Mouse (Mus musculus) heart, adult 2 months (tissue): ENCODE measurements at regions not wholly inside any gene's neighbourhood (a gene's known extent, or its start where the extent isn't known, plus 50 kb on each side); places are given as distances from the start of the nearest gene placed in this dataset.

Source experiments
- DNase-seq, 2 experiments: peaks; one replicate each; pipeline ENCODE4 v3.0.0; 2021
- H3K27ac ChIP-seq: fragments of 200-600 bp; 2 replicates; pipeline ENCODE4 v1.8.1; 2022
- H3K27me3 ChIP-seq: fragments of 200-500 bp; 2 replicates; pipeline ENCODE4 v1.6.1; 2012; ENCODE audit warnings: mild to moderate bottlenecking, low read length, inconsistent platforms, mixed read lengths; ENCODE audit not compliant: control insufficient read depth, insufficient read depth
- H3K36me3 ChIP-seq: fragments of 200-500 bp; 2 replicates; pipeline ENCODE4 v1.6.1; 2012; ENCODE audit warnings: low read length, inconsistent platforms; ENCODE audit not compliant: control insufficient read depth, insufficient read depth
- H3K4me1 ChIP-seq: fragments of 200-500 bp; 2 replicates; pipeline ENCODE4 v1.6.1; 2011; ENCODE audit warnings: low read length; ENCODE audit not compliant: control insufficient read depth, insufficient read depth
- H3K4me3 ChIP-seq: fragments of 200-600 bp; 2 replicates; pipeline ENCODE4 v1.8.1; 2022
- H3K79me2 ChIP-seq: fragments of 200-500 bp; replicated peaks from 2 replicates; pipeline ENCODE4 v1.6.1; 2012; ENCODE audit warnings: mild to moderate bottlenecking, inconsistent platforms, low read length, moderate library complexity, mixed read lengths; ENCODE audit not compliant: control insufficient read depth, insufficient read depth
- H3K9ac ChIP-seq: fragments of 200-500 bp; 2 replicates; pipeline ENCODE4 v1.6.1; 2012; ENCODE audit warnings: low read depth, mild to moderate bottlenecking, control low read depth, inconsistent platforms, low read length, mixed read lengths
- CTCF ChIP-seq: fragments of 200-600 bp; IDR thresholded peaks from 2 replicates; pipeline ENCODE4 v1.8.1; 2022; ENCODE audit warnings: antibody characterized with exemption, mild to moderate bottlenecking, moderate library complexity
- EP300 ChIP-seq: fragments of 200-500 bp; IDR thresholded peaks from 2 replicates; pipeline ENCODE4 v1.6.1; 2011; ENCODE audit warnings: low read depth, low read length, control low read depth; ENCODE audit not compliant: insufficient read depth
- POLR2A ChIP-seq: fragments of 200-500 bp; IDR thresholded peaks from 2 replicates; pipeline ENCODE4 v1.6.1; 2011; ENCODE audit warnings: mild to moderate bottlenecking, low read depth, low read length, control low read depth; ENCODE audit not compliant: insufficient read depth
- WGBS: fragments of 180-500 bp; shearing (Covaris S2); methylation state at CpG from one replicate; pipeline ENCODE4 v1.1.7; 2018; 5-methylcytosine and 5-hydroxymethylcytosine counted together
- intact Hi-C: fragments of 180-260 bp; cut with DNase I; formaldehyde crosslinking; loops from one replicate; pipeline ENCODE4 v1.15.1; 2025

DNA sequence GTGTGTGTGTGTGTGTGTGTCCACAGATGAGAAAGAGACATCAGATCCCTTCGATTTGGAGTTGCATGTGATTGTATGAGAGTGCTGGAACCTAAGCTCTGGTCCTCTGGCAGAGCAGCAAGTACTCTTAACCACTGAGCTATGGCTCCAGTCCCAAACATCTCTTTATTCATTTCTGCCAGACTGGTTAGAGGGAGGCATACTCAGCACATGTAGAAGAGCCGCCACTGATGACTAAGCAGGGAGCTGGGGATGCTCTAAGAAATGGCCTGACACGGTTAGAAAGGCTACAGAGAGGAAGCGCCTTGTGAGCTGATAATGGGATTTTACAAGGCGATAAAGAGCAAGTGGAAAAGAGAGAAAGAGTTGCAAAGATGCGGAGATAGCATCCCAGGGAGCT, 287.3 kb upstream of the Castor2 start:
- no peaks in the 10 kb centered on the region for H3K4me1 ChIP-seq
- TF ChIP-seq CTCF (no peak), EP300 (no peak), POLR2A (no peak)
- H3K4me3 ChIP-seq, result no peak overlapping the region
- intact Hi-C loops, result no loop called here
- DNase-seq, result no peak
- H3K9ac ChIP-seq, result no peak overlapping the region
- H3K27me3 ChIP-seq, result no peaks in the 10 kb centered on the region
- WGBS, result 36% methylated on average over 6 of the region's 6 CpGs
- H3K79me2 ChIP-seq, result no peaks in the 10 kb centered on the region
- H3K27ac ChIP-seq, result no peak overlapping the region
- H3K36me3 ChIP-seq, result no peaks in the 10 kb centered on the region

DNA sequence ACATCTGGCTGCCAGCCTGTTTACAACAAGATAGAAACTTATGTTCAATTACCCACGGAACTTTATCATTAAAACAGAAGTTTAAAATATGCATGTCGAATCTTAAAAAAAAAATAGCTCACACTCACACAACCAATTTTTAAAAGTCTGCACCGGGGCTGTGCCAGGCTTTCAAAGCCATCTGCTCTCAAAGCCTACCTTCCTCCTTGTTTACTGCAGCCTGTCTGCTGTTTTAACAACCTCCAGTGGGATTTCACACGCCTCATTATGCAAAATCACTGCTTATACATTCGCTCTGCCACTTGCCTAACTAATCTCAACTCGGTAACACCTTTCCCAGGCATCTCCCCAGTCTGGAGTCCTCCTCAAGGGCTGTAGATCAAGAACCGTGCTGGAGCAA, 292.6 kb upstream of the Castor2 start:
- H3K27me3 ChIP-seq, result no peaks in the 10 kb centered on the region
- intact Hi-C loops, result loop anchor here (10.0 kb wide), 2 partner anchors 198 to 258 kb away; no protein-coding TSS in a partner anchor
- DNase-seq, result no peak
- no peaks in the 10 kb centered on the region for H3K79me2 ChIP-seq
- H3K4me3 ChIP-seq, result no peak overlapping the region
- H3K36me3 ChIP-seq, result no peaks in the 10 kb centered on the region
- H3K27ac ChIP-seq, result no peak overlapping the region
- no peak for TF ChIP-seq EP300
- no peak for TF ChIP-seq POLR2A
- no peak for TF ChIP-seq CTCF
- 55% methylated on average over 7 of the region's 7 CpGs for WGBS
- H3K9ac ChIP-seq, result no peak overlapping the region
- H3K4me1 ChIP-seq, result no peaks in the 10 kb centered on the region

DNA sequence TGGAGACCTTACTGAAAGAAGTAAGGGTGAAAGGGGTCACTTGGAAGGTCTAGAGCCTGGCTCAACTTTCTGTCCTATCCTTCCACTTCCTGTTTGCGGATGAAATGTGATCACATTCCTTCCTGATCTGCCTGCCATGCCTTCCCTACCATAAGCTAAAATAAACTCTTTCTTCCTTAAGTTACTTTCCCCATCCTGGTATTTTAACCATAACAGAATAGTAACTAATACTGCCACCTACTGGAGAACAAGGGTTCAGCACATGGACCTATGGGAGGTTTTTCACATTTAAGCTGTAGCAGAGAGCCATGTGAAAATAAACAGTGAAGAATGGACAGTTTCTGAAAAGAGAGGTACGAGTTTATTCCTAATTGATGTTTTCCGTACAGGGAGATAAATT, 297.5 kb upstream of the Castor2 start:
- Histone ChIP-seq H3K27me3 (no peaks in the 10 kb centered on the region), H3K79me2 (no peaks in the 10 kb centered on the region), H3K27ac (no peak overlapping the region), H3K4me1 (no peaks in the 10 kb centered on the region), H3K9ac (no peak overlapping the region), H3K4me3 (no peak overlapping the region), H3K36me3 (no peaks in the 10 kb centered on the region)
- intact Hi-C loops, result loop anchor here (10.0 kb wide), 2 partner anchors 203 to 263 kb away; no protein-coding TSS in a partner anchor
- DNase-seq, result no peak
- 63% methylated on average over 3 of the region's 3 CpGs for WGBS
- TF ChIP-seq EP300, result no peak
- TF ChIP-seq CTCF, result peak; percentile 72

DNA sequence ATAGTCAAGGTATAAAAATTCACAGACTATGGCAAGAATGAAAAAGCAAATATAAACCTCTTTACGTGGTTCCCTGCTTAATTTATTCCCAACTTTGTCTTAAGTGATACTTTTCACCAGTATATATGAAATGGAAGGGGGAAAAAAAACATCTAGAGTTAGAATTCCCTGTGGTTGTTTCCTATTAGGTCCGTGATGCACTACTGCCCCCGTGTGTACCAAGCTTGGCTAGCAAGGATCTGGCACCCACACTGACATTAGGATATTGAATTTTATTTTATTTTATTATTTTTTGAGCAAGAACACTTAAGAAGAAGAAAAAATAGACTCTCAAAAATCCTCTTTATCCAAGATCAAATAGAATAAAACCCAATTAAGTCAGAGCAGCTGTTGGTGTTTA, 303.9 kb upstream of the Castor2 start:
- Histone ChIP-seq H3K4me3 (no peak overlapping the region), H3K4me1 (no peaks in the 10 kb centered on the region), H3K9ac (no peak overlapping the region), H3K27me3 (no peaks in the 10 kb centered on the region), H3K79me2 (no peaks in the 10 kb centered on the region), H3K36me3 (no peaks in the 10 kb centered on the region), H3K27ac (no peak overlapping the region)
- WGBS, result 33% methylated on average over 3 of the region's 3 CpGs
- intact Hi-C loops, result loop anchor here (10.0 kb wide), 1 partner anchor 1561 kb away; no protein-coding TSS in a partner anchor
- DNase-seq, result peak in 1 of 2 experiments; percentile 27
- TF ChIP-seq CTCF (peak; percentile 65), POLR2A (no peak), EP300 (no peak)

DNA sequence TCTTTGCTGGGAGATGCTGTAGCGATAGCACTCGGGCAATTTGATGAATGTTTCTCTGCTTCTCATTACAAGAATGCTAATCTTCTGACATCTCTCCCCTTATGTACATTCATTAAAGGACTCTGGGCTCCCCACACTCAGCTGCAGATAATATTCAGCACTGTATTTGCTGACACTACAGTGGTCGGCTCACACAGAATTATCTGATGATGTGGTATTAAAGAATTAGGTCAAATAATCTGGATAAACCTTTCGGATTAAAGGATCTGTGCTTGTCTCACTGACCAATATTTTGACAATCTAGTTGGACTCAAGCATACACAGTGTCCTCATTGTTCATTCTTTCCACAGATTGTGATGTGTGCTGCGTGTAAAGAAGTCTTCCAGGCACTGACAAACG, 308.8 kb upstream of the Castor2 start:
- Histone ChIP-seq H3K4me3 (no peak overlapping the region), H3K27ac (no peak overlapping the region), H3K4me1 (no peaks in the 10 kb centered on the region), H3K9ac (no peak overlapping the region), H3K27me3 (no peaks in the 10 kb centered on the region), H3K79me2 (no peaks in the 10 kb centered on the region), H3K36me3 (no peaks in the 10 kb centered on the region)
- TF ChIP-seq EP300, result no peak
- TF ChIP-seq CTCF, result no peak
- WGBS, result 58% methylated on average over 6 of the region's 6 CpGs
- DNase-seq, result no peak
- intact Hi-C loops, result loop anchor here (10.0 kb wide), 1 partner anchor 1556 kb away; no protein-coding TSS in a partner anchor

DNA sequence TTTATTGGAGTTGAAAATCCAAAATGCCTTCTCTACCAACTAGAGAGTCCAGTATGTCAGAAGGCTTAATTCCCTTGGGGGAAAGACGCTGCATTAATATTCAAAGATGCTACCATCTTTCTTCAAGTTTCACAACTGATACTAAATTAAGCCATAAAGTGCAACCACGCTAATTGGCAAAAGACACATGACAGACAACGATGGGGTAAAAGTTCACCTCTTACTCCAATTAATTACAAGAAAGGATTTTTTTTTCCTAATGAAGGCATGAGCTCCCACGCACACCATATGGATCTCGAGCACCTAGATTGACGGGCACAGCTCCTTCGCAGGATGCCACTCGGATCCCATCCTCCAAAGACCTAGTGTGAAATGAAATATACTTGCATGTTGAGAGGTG, 311.5 kb upstream of the Castor2 start:
- DNase-seq, result no peak
- TF ChIP-seq CTCF, result no peak
- no peak for TF ChIP-seq POLR2A
- no peak for TF ChIP-seq EP300
- no peaks in the 10 kb centered on the region for H3K27me3 ChIP-seq
- whole genome bisulfite sequencing, result 93% methylated on average over 8 of the region's 8 CpGs
- no peak overlapping the region for H3K4me3 ChIP-seq
- intact Hi-C loops, result no loop called here
- no peaks in the 10 kb centered on the region for H3K79me2 ChIP-seq
- H3K27ac ChIP-seq, result no peak overlapping the region
- H3K4me1 ChIP-seq, result no peaks in the 10 kb centered on the region
- H3K36me3 ChIP-seq, result no peaks in the 10 kb centered on the region
- no peak overlapping the region for H3K9ac ChIP-seq

DNA sequence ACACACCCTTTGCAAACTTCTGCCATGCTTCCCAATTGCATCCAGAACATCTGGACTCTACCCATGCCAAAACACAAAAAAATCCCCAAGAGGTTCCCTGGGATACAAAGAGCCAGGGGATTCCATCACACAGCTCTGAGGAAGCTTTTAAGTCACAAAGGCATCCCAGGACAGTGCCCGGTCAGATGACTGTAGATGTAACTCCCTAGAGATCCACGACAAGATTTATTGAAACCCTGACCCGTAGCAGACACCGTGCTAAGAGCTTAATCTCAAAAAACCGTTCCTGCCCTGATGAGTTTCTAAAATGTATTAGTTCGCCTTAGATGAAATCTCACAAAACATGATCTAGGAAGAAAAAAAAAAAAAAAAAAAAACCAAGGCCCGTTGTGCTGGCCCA, 312.0 kb upstream of the Castor2 start:
- Histone ChIP-seq H3K27me3 (no peaks in the 10 kb centered on the region), H3K4me3 (no peak overlapping the region), H3K36me3 (no peaks in the 10 kb centered on the region), H3K4me1 (no peaks in the 10 kb centered on the region), H3K9ac (no peak overlapping the region), H3K79me2 (no peaks in the 10 kb centered on the region), H3K27ac (no peak overlapping the region)
- DNase-seq, result no peak
- TF ChIP-seq EP300 (no peak), POLR2A (no peak), CTCF (no peak)
- WGBS, result 79% methylated on average over 7 of the region's 7 CpGs
- intact Hi-C loops, result no loop called here
